ENCODE assay signal across 8 mouse cellular contexts in the genomic region with DNA sequence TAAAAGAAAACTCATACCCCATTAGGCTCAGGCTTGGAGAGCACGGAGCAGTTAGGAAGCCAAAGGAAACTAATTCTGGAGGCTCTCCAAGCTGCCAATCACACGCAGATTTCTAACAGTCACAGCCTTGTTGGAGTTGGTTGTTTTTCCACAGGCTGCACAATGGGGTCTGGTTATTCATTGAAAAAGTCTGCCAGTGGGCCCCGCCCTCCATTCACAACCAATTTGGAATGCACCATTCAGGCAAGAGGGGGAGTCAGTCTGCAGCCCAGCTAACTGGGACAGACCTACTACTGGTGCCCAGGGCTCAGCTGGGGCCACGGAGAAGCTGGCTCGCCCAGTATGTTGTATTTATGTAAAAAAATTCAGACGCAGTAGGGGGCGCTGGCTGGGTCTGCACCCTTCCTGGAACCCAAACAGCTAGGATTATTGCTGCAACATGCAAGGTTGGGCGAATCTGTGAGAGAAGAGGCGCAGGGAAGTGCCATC. TPM values are rescaled to one million over a fixed set of nuclear protein-coding genes. Genes with fewer than 3 reads are reported as not detected.
DNase-seq lines count a peak whose midpoint lies in the region; ATAC-seq and TF ChIP-seq lines count a peak whose summit lies in the region.

No protein-coding gene starts in this region.

- peaks cover 0 to 16% of the 10 kb centered on the region in 2 experiments; a peak in 2 of 4 replicates for H3K36me3 ChIP-seq in MEL (ENCODE audit: control insufficient read depth in 1 of 2, insufficient read depth in 2 of 2, low read length in 2 of 2)
- H3K36me3 ChIP-seq in forebrain, postnatal 0 days (ENCODE audit: insufficient read depth) = no peaks in the 10 kb centered on the region
- H3K36me3 ChIP-seq in liver, embryonic 12.5 days = no peaks in the 10 kb centered on the region
- no peaks in the 10 kb centered on the region for H3K36me3 ChIP-seq in neural tube, embryonic 11.5 days (ENCODE audit: control insufficient read depth, insufficient read depth, low read length)

- peak overlapping the region; percentile 33 for H3K4me2 ChIP-seq in forebrain, postnatal 0 days (ENCODE audit: low read depth)
- peak overlapping the region; percentile 31; the same call in 1 of the 2 replicates for H3K4me2 ChIP-seq in liver, embryonic 12.5 days
- H3K4me2 ChIP-seq in neural tube, embryonic 11.5 days (ENCODE audit: low read depth) = peak overlapping the region; percentile 41

- H3K4me3 ChIP-seq in MEL (ENCODE audit: control insufficient read depth in 1 of 2, insufficient read depth in 1 of 2, low read depth in 2 of 2, low read length in 2 of 2) = no peak overlapping the region
- H3K4me3 ChIP-seq in forebrain, postnatal 0 days (ENCODE audit: low read depth, low read length) = 0 out of 2 replicates have a peak overlapping the region, but pooled peaks have one; percentile 0
- H3K4me3 ChIP-seq in liver, embryonic 12.5 days = no peak overlapping the region
- no peak overlapping the region for H3K4me3 ChIP-seq in neural tube, embryonic 11.5 days (ENCODE audit: low read depth, low read length)

- no peak for TF ChIP-seq EP300 in MEL (IDR thresholded peaks at IDR 0.05; ENCODE audit: low read depth in 1 of 2, low read length in 2 of 2)

- intact Hi-C loops in heart, postnatal 25 days (cut with DNase I) = no loop called here

- WGBS in forebrain, postnatal 0 days = 2% methylated on average over 9 of the region's 9 CpGs
- WGBS in large intestine, adult 2 months = 13% methylated on average over 9 of the region's 9 CpGs
- WGBS in liver, embryonic 12.5 days (ENCODE audit: insufficient replicate concordance) = 12% methylated on average over 9 of the region's 9 CpGs
- 5% methylated on average over 9 of the region's 9 CpGs for WGBS in neural tube, embryonic 11.5 days

- peak in 2 of 3 experiments; percentile 20 to 34; a peak in 2 of 6 replicates for TF ChIP-seq CTCF in MEL (IDR thresholded peaks at IDR 0.05 in 2 of 3, conservative IDR thresholded peaks at IDR 0.05 in 1 of 3; ENCODE audit: control insufficient read depth in 1 of 3, insufficient read depth in 1 of 3, low read depth in 2 of 3, low read length in 3 of 3, poor library complexity in 1 of 3, severe bottlenecking in 1 of 3)
- peak; percentile 60 for TF ChIP-seq CTCF in forebrain, postnatal 0 days (IDR thresholded peaks at IDR 0.05; ENCODE audit: low read depth)

- H3K4me1 ChIP-seq in MEL (ENCODE audit: control insufficient read depth in 1 of 2, insufficient read depth in 2 of 2, low read length in 2 of 2) = peaks cover 4 to 5% of the 10 kb centered on the region in 2 experiments; a peak in 3 of 4 replicates
- H3K4me1 ChIP-seq in forebrain, postnatal 0 days (ENCODE audit: insufficient read depth) = peaks cover 28% of the 10 kb centered on the region
- H3K4me1 ChIP-seq in liver, embryonic 12.5 days = peaks cover 16% of the 10 kb centered on the region; the same call in 1 of the 2 replicates
- H3K4me1 ChIP-seq in neural tube, embryonic 11.5 days (ENCODE audit: control insufficient read depth, insufficient read depth, low read length) = peaks cover 9% of the 10 kb centered on the region; the same call in 1 of the 2 replicates

- no peak overlapping the region for H3K9ac ChIP-seq in MEL (ENCODE audit: control insufficient read depth, low read depth, low read length, poor library complexity, severe bottlenecking)
- no peak overlapping the region for H3K9ac ChIP-seq in forebrain, postnatal 0 days
- no peak overlapping the region for H3K9ac ChIP-seq in liver, embryonic 12.5 days
- no peak overlapping the region for H3K9ac ChIP-seq in neural tube, embryonic 11.5 days (ENCODE audit: low read length)

- no peak for TF ChIP-seq RAD21 in MEL (IDR thresholded peaks at IDR 0.05; ENCODE audit: low read depth, low read length)

- H3K27me3 ChIP-seq in MEL (ENCODE audit: control insufficient read depth in 1 of 2, insufficient read depth in 2 of 2, low read length in 2 of 2) = no peaks in the 10 kb centered on the region
- no peaks in the 10 kb centered on the region; the same call in 1 of the 2 replicates for H3K27me3 ChIP-seq in forebrain, postnatal 0 days (ENCODE audit: insufficient read depth, low read length)
- peaks cover 4% of the 10 kb centered on the region for H3K27me3 ChIP-seq in liver, embryonic 12.5 days (replicated peaks)
- H3K27me3 ChIP-seq in neural tube, embryonic 11.5 days (ENCODE audit: control insufficient read depth, insufficient read depth, low read length) = no peaks in the 10 kb centered on the region

- no peaks in the 10 kb centered on the region; the same call in 1 of the 2 replicates for H3K79me2 ChIP-seq in MEL (ENCODE audit: control insufficient read depth, insufficient read depth, low read length, poor library complexity)

- H3K9me3 ChIP-seq in MEL (replicated peaks; ENCODE audit: insufficient read depth, low read length) = no peaks in the 10 kb centered on the region
- H3K9me3 ChIP-seq in forebrain, postnatal 0 days (ENCODE audit: low read length) = no peaks in the 10 kb centered on the region
- H3K9me3 ChIP-seq in liver, embryonic 12.5 days (replicated peaks) = no peaks in the 10 kb centered on the region
- no peaks in the 10 kb centered on the region for H3K9me3 ChIP-seq in neural tube, embryonic 11.5 days (ENCODE audit: control insufficient read depth, low read length)

- peak; percentile 93 for ATAC-seq in forebrain, postnatal 0 days
- ATAC-seq in liver, embryonic 12.5 days = peak; percentile 72
- ATAC-seq in neural tube, embryonic 11.5 days (ENCODE audit: insufficient read depth, low FRiP score, low TSS enrichment) = peak; percentile 91

- no peak for TF ChIP-seq POLR2A in MEL (IDR thresholded peaks at IDR 0.05; ENCODE audit: control insufficient read depth in 1 of 2, insufficient read depth in 1 of 2, low read depth in 1 of 2, low read length in 2 of 2, poor library complexity in 1 of 2)

- H3K27ac ChIP-seq in MEL (ENCODE audit: control insufficient read depth, low read depth, low read length) = no peak overlapping the region
- peak overlapping the region; percentile 51 for H3K27ac ChIP-seq in forebrain, postnatal 0 days (ENCODE audit: low read depth, low read length)
- no peak overlapping the region for H3K27ac ChIP-seq in liver, embryonic 12.5 days
- 0 out of 2 replicates have a peak overlapping the region, but pooled peaks have one; percentile 10 for H3K27ac ChIP-seq in neural tube, embryonic 11.5 days (ENCODE audit: low read depth, low read length)

- DNase-seq in MEL (ENCODE audit: low read depth, low spot score) = peak; percentile 23
- DNase-seq in cerebellum, adult 8-10 months = peak; percentile 82
- DNase-seq in forebrain, postnatal 0 days = peak; percentile 94
- DNase-seq in heart, postnatal 25 days (ENCODE audit: low spot score) = peak; percentile 61
- peak; percentile 83 for DNase-seq in large intestine, adult 2 months (ENCODE audit: low read depth, low spot score)
- DNase-seq in neural tube, embryonic 11.5 days (ENCODE audit: low spot score) = peak; percentile 89
- peak; percentile 17 to 19 for DNase-seq in thymus, postnatal 36 days

TF ChIP-seq in MEL, 35 proteins besides CTCF, POLR2A, EP300 and RAD21:
- TF ChIP-seq MYB (IDR thresholded peaks at IDR 0.05; ENCODE audit: low read depth, low read length) (no peak), USF1 (IDR thresholded peaks at IDR 0.05; ENCODE audit: low read depth, low read length) (no peak), SIN3A (IDR thresholded peaks at IDR 0.05; ENCODE audit: low read length) (no peak), TBP (IDR thresholded peaks at IDR 0.05; ENCODE audit: low read depth, low read length) (no peak), TAL1 (IDR thresholded peaks at IDR 0.05; ENCODE audit: low read length) (no peak), USF2 (IDR thresholded peaks at IDR 0.05; ENCODE audit: borderline replicate concordance in 1 of 2, insufficient read depth in 1 of 2, low read depth in 1 of 2, low read length in 2 of 2) (no peak), TCF12 (IDR thresholded peaks at IDR 0.05; ENCODE audit: low read depth, low read length) (no peak), ZKSCAN1 (IDR thresholded peaks at IDR 0.05; ENCODE audit: low read depth, low read length) (no peak), GATA1 (IDR thresholded peaks at IDR 0.05; ENCODE audit: low read depth, low read length) (no peak), NRF1 (IDR thresholded peaks at IDR 0.05; ENCODE audit: insufficient read depth, low read depth, low read length, poor library complexity, severe bottlenecking) (no peak), MAX (IDR thresholded peaks at IDR 0.05; ENCODE audit: low read length) (no peak), ELF1 (IDR thresholded peaks at IDR 0.05; ENCODE audit: low read depth, low read length) (no peak), CHD1 (IDR thresholded peaks at IDR 0.05; ENCODE audit: low read depth, low read length) (no peak), KAT2A (conservative IDR thresholded peaks at IDR 0.05; ENCODE audit: low read depth, low read length) (no peak), BHLHE40 (IDR thresholded peaks at IDR 0.05; ENCODE audit: borderline replicate concordance, low read depth, low read length) (no peak), GABPA (IDR thresholded peaks at IDR 0.05; ENCODE audit: low read depth, low read length) (no peak)

RNA-seq across cellular contexts. Expression of a gene that starts 10.6 kb away (rescaled TPM):
- 8.2 and 11.1 TPM in 2 replicates for total RNA-seq in MEL (2012; rRNA removed)
- 10 to 100 TPM in 1 of 2 experiments, not detected in 1; 18.3 TPM for polyA plus RNA-seq in MEL (2012; ENCODE audit: insufficient read depth in 1 of 2, insufficient read length in 2 of 2, low read depth in 1 of 2, low replicate concordance in 2 of 2, missing spikeins in 1 of 2)
- 30.5 and 37.4 TPM in 2 replicates for total RNA-seq in forebrain, postnatal 0 days (2014; rRNA removed)
- polyA plus RNA-seq in forebrain, postnatal 0 days (2015; fragmentation: Nextera tagmentation; extraction: Ambion mirVana) = 28.6 and 32.5 TPM in 2 replicates
- 10 to 100 TPM; 12.3 to 12.6 TPM for total RNA-seq in heart, postnatal 25 days (2021)
- 4.8 and 5.6 TPM in 2 replicates for polyA plus RNA-seq in large intestine, adult 2 months (2012; rRNA removed)
- 7.4 and 8.0 TPM in 2 replicates for polyA plus RNA-seq in liver, embryonic 12.5 days (2016; fragmentation: Nextera tagmentation; extraction: Ambion mirVana)
- 18.8 and 19.5 TPM in 2 replicates for polyA plus RNA-seq in neural tube, embryonic 11.5 days (2014; fragmentation: Nextera tagmentation; extraction: Ambion mirVana)

Comparison
In these comparisons a context has a peak if more than half of its experiments do, and no peak if none do; other contexts are left out.
1. DNase-seq: peak in every context shown above with its lines; median percentile 94 in forebrain, postnatal 0 days; 89 in neural tube, embryonic 11.5 days; 83 in large intestine, adult 2 months; 82 in cerebellum, adult 8-10 months; 61 in heart, postnatal 25 days; 23 in MEL; 18 in thymus, postnatal 36 days.
2. H3K27ac ChIP-seq: peak in forebrain, postnatal 0 days (single experiment) and neural tube, embryonic 11.5 days (single experiment); none in MEL (single experiment) and liver, embryonic 12.5 days (single experiment).
3. Peak in every context shown above with its lines, with median percentiles within 50 percentile points of each other: ATAC-seq and H3K4me2 ChIP-seq.